Mouse (Mus musculus) cortical plate, adult 2 months (tissue): ENCODE data around the gene Slit3. TPM values are rescaled to one million over a fixed set of nuclear protein-coding genes. Genes with fewer than 3 reads are reported as not detected.

ENCODE experiments used
- H3K27ac ChIP-seq: fragments of 200-500 bp; 2 replicates; pipeline ENCODE4 v1.5.1; 2012; ENCODE audit warnings: low read length, control low read depth, inconsistent platforms; ENCODE audit not compliant: insufficient read depth
- H3K4me1 ChIP-seq: fragments of 200-500 bp; 2 replicates; pipeline ENCODE4 v1.6.1; 2011; ENCODE audit warnings: low read length; ENCODE audit not compliant: control insufficient read depth, insufficient read depth
- H3K4me3 ChIP-seq: fragments of 200-500 bp; 2 replicates; pipeline ENCODE4 v1.5.1; 2011; ENCODE audit warnings: mild to moderate bottlenecking, low read length, control low read depth; ENCODE audit not compliant: insufficient read depth
- CTCF ChIP-seq: fragments of 200-500 bp; IDR thresholded peaks from 2 replicates; pipeline ENCODE4 v1.5.1; 2011; ENCODE audit warnings: mild to moderate bottlenecking, control low read depth, low read length; ENCODE audit not compliant: insufficient read depth; ENCODE audit errors: extremely low read depth
- POLR2A ChIP-seq: fragments of 200-500 bp; IDR thresholded peaks from 2 replicates; pipeline ENCODE4 v1.6.1; 2011; ENCODE audit warnings: mild to moderate bottlenecking, low read length, control low read depth; ENCODE audit not compliant: insufficient read depth; ENCODE audit errors: extremely low read depth
- polyA plus RNA-seq: library from polyadenylated mRNA; depleted of rRNA; stranded (reverse); fragments of >200 nt; gene quantifications from 2 replicates; pipeline ENCODE4 v1.2.3, GENCODE M21; 2012

The Slit3 gene
- polyA plus RNA-seq, 1 experiment = 15.8 TPM

GRCm38 (mm10) chr11:35326346-35326745 lies 205.3 kb downstream of the Slit3 start:
- Histone ChIP-seq H3K27ac (no peak overlapping the region), H3K4me3 (no peak overlapping the region)
- TF ChIP-seq POLR2A (no peak), CTCF (no peak)

DNA sequence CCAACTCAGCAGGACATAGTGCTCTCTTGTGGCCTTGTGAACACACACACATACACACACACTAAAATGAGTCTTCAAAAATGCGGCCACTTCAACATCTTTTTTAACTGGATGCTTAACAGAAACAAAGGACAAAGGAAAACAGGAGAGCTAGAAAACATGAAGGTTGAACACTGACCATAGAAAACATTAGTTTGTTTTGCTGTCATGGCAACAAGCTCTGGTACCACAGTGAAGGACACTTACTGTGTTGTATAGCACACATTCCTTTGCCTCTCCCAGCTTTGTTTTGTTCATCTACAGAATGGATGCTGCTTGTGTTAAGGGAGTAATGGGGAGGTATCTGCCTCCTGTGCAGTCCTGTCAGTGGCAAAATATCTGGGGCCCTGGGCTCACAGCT lies 206.9 kb downstream of the Slit3 start:
- Histone ChIP-seq H3K27ac (no peak overlapping the region), H3K4me1 (no peaks in the 10 kb centered on the region), H3K4me3 (no peak overlapping the region)
- TF ChIP-seq CTCF = no peak
- no peak for TF ChIP-seq POLR2A

More at GRCm38 (mm10) chr11:35326346-35326745, 205.3 kb downstream of the Slit3 start:
- no peaks in the 10 kb centered on the region for H3K4me1 ChIP-seq

DNA sequence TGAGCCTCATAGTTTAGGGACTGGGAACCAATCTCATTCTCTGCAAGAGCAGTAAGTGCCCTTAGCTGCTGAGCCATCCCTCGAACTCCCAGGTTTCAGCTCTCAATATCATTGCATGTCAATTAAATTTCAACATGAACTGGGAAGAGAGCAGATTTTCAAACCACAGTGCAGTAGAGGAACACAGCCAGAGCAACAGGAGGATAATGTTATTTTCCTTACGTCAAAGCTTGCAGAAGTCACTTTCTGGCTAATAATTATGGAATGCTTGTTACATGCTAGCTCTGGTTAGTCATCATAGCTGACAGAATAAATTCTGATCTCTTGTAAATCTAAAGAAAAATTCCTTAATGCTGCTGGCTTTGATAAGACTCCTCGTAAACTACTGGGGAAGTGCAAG lies 210.5 kb downstream of the Slit3 start:
- TF ChIP-seq POLR2A (no peak), CTCF (no peak)
- Histone ChIP-seq H3K27ac (no peak overlapping the region), H3K4me1 (no peaks in the 10 kb centered on the region), H3K4me3 (no peak overlapping the region)

- no peak overlapping the region for H3K27ac ChIP-seq
- H3K4me3 ChIP-seq = no peak overlapping the region
- TF ChIP-seq CTCF = no peak
- H3K4me1 ChIP-seq = peaks cover 1% of the 10 kb centered on the region; the same call in 1 of the 2 replicates
Observed at GRCm38 (mm10) chr11:35336558-35336957, 215.5 kb downstream of the Slit3 start.

GRCm38 (mm10) chr11:35337493-35337892 lies 216.5 kb downstream of the Slit3 start:
- H3K27ac ChIP-seq = no peak overlapping the region
- H3K4me1 ChIP-seq = peaks cover 1% of the 10 kb centered on the region; the same call in 1 of the 2 replicates
- H3K4me3 ChIP-seq = no peak overlapping the region
- TF ChIP-seq POLR2A (no peak), CTCF (no peak)

GRCm38 (mm10) chr11:35337927-35338819 lies 217.1 kb downstream of the Slit3 start:
- Histone ChIP-seq H3K27ac (no peak overlapping the region), H3K4me3 (no peak overlapping the region), H3K4me1 (peaks cover 1% of the 10 kb centered on the region; the same call in 1 of the 2 replicates)
- TF ChIP-seq POLR2A (no peak), CTCF (no peak)

DNA sequence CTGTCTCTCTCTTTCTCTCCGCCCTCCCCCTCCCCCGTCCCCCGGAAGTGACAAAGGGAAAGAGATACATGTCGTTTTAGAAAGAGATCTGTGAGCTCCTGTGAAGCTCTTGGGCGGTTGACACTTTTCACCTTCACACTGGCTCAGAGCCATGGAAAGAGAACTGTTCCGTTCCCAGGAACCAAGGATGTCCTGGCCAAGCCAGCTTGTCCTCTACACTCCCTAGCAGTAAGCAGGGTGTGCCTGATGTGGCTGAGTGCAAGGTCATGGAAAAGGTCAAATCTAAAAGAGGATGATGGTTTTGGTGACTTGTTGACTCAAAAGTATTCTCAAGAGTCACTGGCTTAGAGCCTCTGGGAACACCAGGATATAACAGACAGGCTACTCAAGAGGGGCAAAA lies 219.7 kb downstream of the Slit3 start:
- H3K27ac ChIP-seq = no peak overlapping the region
- TF ChIP-seq CTCF = no peak
- TF ChIP-seq POLR2A = no peak
- no peak overlapping the region for H3K4me3 ChIP-seq
- H3K4me1 ChIP-seq = peaks cover 1% of the 10 kb centered on the region; the same call in 1 of the 2 replicates

- H3K4me1 ChIP-seq = peaks cover 1% of the 10 kb centered on the region; the same call in 1 of the 2 replicates
- TF ChIP-seq POLR2A = no peak
- TF ChIP-seq CTCF = no peak
- H3K27ac ChIP-seq = no peak overlapping the region
- H3K4me3 ChIP-seq = no peak overlapping the region
Observed at GRCm38 (mm10) chr11:35342486-35342885, 221.5 kb downstream of the Slit3 start.

GRCm38 (mm10) chr11:35345696-35346480 lies 224.9 kb downstream of the Slit3 start:
- Histone ChIP-seq H3K4me1 (no peaks in the 10 kb centered on the region; the same call in 1 of the 2 replicates), H3K4me3 (no peak overlapping the region), H3K27ac (no peak overlapping the region)
- TF ChIP-seq POLR2A (no peak), CTCF (no peak)

- Histone ChIP-seq H3K4me3 (no peak overlapping the region), H3K27ac (no peak overlapping the region), H3K4me1 (no peaks in the 10 kb centered on the region; the same call in 1 of the 2 replicates)
- TF ChIP-seq CTCF (no peak), POLR2A (no peak)
Observed at GRCm38 (mm10) chr11:35348099-35348498, 227.1 kb downstream of the Slit3 start.
